Mouse (Mus musculus): ENCODE data around the gene Rgp1. TPM values are rescaled to one million over a fixed set of nuclear protein-coding genes. Genes with fewer than 3 reads are reported as not detected.

The Rgp1 gene
- total and polyA plus RNA-seq, 3 experiments: 17.1 to 47.6 TPM; not detected in 1

GRCm38 (mm10) chr4:43587681-43588080 lies 9.2 kb downstream of the Rgp1 start (continued):
- TF ChIP-seq TAL1 (IDR thresholded peaks at IDR 0.05; ENCODE audit: low read length): peak; percentile 34; the same call in 1 of the 2 replicates
- no peak for TF ChIP-seq MAZ (IDR thresholded peaks at IDR 0.05; ENCODE audit: low read depth, low read length)
- TF ChIP-seq HCFC1 (IDR thresholded peaks at IDR 0.05; ENCODE audit: low read depth, low read length): no peak
- no peak for TF ChIP-seq MEF2A (IDR thresholded peaks at IDR 0.05; ENCODE audit: extremely low read depth, insufficient replicate concordance, low read depth, low read length, poor library complexity, severe bottlenecking)
- TF ChIP-seq UBTF (IDR thresholded peaks at IDR 0.05; ENCODE audit: borderline replicate concordance, insufficient read depth, low read depth, low read length): no peak
- no peak for TF ChIP-seq RAD21 (IDR thresholded peaks at IDR 0.05; ENCODE audit: low read depth, low read length)
- TF ChIP-seq GATA1 (IDR thresholded peaks at IDR 0.05; ENCODE audit: low read depth, low read length): peak; percentile 67
- TF ChIP-seq ETS1 (IDR thresholded peaks at IDR 0.05; ENCODE audit: low read depth, low read length): no peak
- TF ChIP-seq GABPA (IDR thresholded peaks at IDR 0.05; ENCODE audit: low read depth, low read length): no peak
- no peak for TF ChIP-seq ZNF384 (IDR thresholded peaks at IDR 0.05; ENCODE audit: low read depth, low read length)
- no peak for TF ChIP-seq POLR2AphosphoS5 (IDR thresholded peaks at IDR 0.05; ENCODE audit: borderline replicate concordance, low read depth, low read length)
- peak; percentile 85 for TF ChIP-seq MAX (IDR thresholded peaks at IDR 0.05; ENCODE audit: low read length)
- TF ChIP-seq USF2 (IDR thresholded peaks at IDR 0.05; ENCODE audit: borderline replicate concordance in 1 of 2, insufficient read depth in 1 of 2, low read depth in 1 of 2, low read length in 2 of 2): peak in 1 of 2 experiments; percentile 35; a peak in 1 of 4 replicates
- no peak for TF ChIP-seq ELF1 (IDR thresholded peaks at IDR 0.05; ENCODE audit: low read depth, low read length)

- Histone ChIP-seq H3K4me1 (ENCODE audit: control insufficient read depth in 1 of 2, insufficient read depth in 2 of 2, low read length in 2 of 2) (peaks cover 0 to 13% of the 10 kb centered on the region in 2 experiments; a peak in 3 of 4 replicates), H3K4me3 (ENCODE audit: control insufficient read depth in 1 of 2, insufficient read depth in 1 of 2, low read depth in 2 of 2, low read length in 2 of 2) (no peak overlapping the region), H3K9ac (ENCODE audit: control insufficient read depth, low read depth, low read length, poor library complexity, severe bottlenecking) (no peak overlapping the region), H3K36me3 (ENCODE audit: control insufficient read depth in 1 of 2, insufficient read depth in 2 of 2, low read length in 2 of 2) (peaks cover 0 to 15% of the 10 kb centered on the region in 2 experiments; a peak in 2 of 4 replicates), H3K79me2 (ENCODE audit: control insufficient read depth, insufficient read depth, low read length, poor library complexity) (no peaks in the 10 kb centered on the region), H3K9me3 (replicated peaks; ENCODE audit: insufficient read depth, low read length) (no peaks in the 10 kb centered on the region), H3K27me3 (ENCODE audit: control insufficient read depth in 1 of 2, insufficient read depth in 2 of 2, low read length in 2 of 2) (no peaks in the 10 kb centered on the region), H3K27ac (ENCODE audit: control insufficient read depth, low read depth, low read length) (no peak overlapping the region)
- TF ChIP-seq ZC3H11A (IDR thresholded peaks at IDR 0.05; ENCODE audit: low read depth, low read length) (no peak), ZNF384 (IDR thresholded peaks at IDR 0.05; ENCODE audit: low read depth, low read length) (peak; percentile 0; the same call in 1 of the 2 replicates)
- no peak for DNase-seq (ENCODE audit: low read depth, low spot score)
Observed at GRCm38 (mm10) chr4:43591543-43591942, 13.0 kb downstream of the Rgp1 start.

- no peak overlapping the region for H3K27ac ChIP-seq (ENCODE audit: control insufficient read depth, low read depth, low read length)
- peaks cover 0 to 15% of the 10 kb centered on the region in 2 experiments; a peak in 2 of 4 replicates for H3K36me3 ChIP-seq (ENCODE audit: control insufficient read depth in 1 of 2, insufficient read depth in 2 of 2, low read length in 2 of 2)
- DNase-seq (ENCODE audit: low read depth, low spot score): no peak
- no peak overlapping the region for H3K4me3 ChIP-seq (ENCODE audit: control insufficient read depth in 1 of 2, insufficient read depth in 1 of 2, low read depth in 2 of 2, low read length in 2 of 2)
- H3K9me3 ChIP-seq (replicated peaks; ENCODE audit: insufficient read depth, low read length): no peaks in the 10 kb centered on the region
- no peaks in the 10 kb centered on the region for H3K27me3 ChIP-seq (ENCODE audit: control insufficient read depth in 1 of 2, insufficient read depth in 2 of 2, low read length in 2 of 2)
- H3K4me1 ChIP-seq (ENCODE audit: control insufficient read depth in 1 of 2, insufficient read depth in 2 of 2, low read length in 2 of 2): peaks cover 0 to 13% of the 10 kb centered on the region in 2 experiments; a peak in 3 of 4 replicates
- no peak overlapping the region for H3K9ac ChIP-seq (ENCODE audit: control insufficient read depth, low read depth, low read length, poor library complexity, severe bottlenecking)
- no peak for TF ChIP-seq NRF1 (IDR thresholded peaks at IDR 0.05; ENCODE audit: insufficient read depth, low read depth, low read length, poor library complexity, severe bottlenecking)
- H3K79me2 ChIP-seq (ENCODE audit: control insufficient read depth, insufficient read depth, low read length, poor library complexity): no peaks in the 10 kb centered on the region
Observed at GRCm38 (mm10) chr4:43591961-43592360, 13.4 kb downstream of the Rgp1 start.
